Mouse (Mus musculus) CD4-positive naive resting alpha-beta T cell, adult 57 days (primary cell): ENCODE measurements around the gene Gpr137b. TPM values are rescaled to one million over a fixed set of nuclear protein-coding genes. Genes with fewer than 3 reads are reported as not detected.

Experiments
- total RNA-seq: library from RNA; stranded (reverse); gene quantifications from one replicate; pipeline ENCODE4 v1.2.4, GENCODE M21; 2023

The Gpr137b gene
- 4.4 TPM for total RNA-seq

DNA sequence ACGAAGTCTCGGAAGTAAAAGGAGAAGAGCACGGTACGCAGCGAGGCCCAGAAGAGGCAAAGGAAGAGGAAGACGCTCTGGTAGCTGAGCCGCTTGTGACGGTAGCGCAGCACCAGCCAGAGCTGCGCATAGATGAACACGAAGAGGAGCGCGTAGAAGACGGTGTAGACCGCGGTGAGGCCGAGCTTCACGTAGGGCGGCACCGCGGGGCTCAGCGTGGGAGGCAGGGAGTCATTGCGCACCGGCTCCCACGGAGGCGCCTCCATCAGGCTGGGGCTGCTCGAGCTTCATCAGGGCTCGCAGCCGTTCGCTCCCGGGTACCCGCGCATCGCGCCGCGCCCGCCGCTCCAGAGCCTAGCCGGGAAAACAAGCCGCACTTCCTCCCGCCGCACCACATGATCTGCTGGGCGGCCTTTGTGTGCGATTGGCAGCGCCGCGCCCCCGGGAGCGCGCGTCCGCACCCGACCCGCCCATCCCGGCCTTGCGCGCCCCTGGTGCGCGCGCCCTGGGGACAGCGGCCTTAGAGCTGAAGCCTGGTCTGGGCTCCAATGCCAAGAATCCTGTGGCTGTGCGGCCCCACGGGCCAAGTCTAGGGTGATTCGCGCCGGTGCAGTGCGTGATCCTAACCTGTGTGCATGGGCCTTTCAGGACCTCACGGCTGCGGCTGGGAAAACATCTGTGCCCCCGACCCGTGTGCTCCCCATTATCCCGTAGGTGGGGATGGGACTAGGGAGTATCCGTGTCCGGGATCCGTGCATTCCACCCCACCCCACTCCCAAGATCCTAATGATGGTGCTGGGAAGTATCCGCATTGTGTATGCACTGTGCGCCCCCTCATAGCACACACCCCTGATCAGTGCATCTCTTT lies at the start of gene Gpr137b:
Gene Gpr137b (minus strand): TSS at position 787 of the 868 bp plus-strand sequence.

DNA sequence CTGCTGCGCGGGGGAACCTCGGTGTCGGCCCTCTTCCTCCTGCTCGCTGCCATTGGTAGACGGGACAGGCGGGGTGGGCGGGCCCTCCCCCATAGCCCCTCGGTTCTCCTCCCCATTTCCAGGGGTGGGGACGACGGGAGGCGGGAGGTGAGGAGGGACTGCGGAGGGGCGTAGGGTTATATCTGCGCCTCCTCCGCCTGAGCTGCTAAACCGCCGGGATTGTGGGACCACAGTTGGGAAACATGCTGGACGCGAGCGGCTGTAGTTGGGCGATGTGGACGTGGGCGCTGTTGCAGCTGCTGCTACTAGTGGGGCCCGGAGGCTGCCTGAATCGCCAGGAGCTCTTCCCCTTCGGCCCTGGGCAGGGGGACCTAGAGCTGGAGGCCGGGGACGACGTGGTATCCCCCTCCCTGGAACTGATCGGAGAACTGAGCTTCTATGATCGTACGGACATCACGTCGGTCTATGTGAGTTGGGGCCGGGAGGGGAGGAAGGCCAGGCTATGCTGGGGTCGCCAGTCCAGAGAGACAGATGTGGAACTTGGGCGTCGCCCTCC lies 43.7 kb upstream of the Gpr137b start, which contains the start of gene Nid1:
Gene Nid1 (plus strand): TSS at position 92 of the 556 bp plus-strand sequence.

Other genes with a start within 250 kb of the Gpr137b start
- not detected for gene Prl2c5, start 211.3 kb downstream of the Gpr137b start, total RNA-seq
- 0.86 TPM for gene Nid1, start 43.5 kb upstream of the Gpr137b start, total RNA-seq
- gene Lyst, start 196.4 kb upstream of the Gpr137b start, total RNA-seq, result 85.5 TPM